Mouse (Mus musculus): Measurements from ENCODE around the gene Krt7.

DNA sequence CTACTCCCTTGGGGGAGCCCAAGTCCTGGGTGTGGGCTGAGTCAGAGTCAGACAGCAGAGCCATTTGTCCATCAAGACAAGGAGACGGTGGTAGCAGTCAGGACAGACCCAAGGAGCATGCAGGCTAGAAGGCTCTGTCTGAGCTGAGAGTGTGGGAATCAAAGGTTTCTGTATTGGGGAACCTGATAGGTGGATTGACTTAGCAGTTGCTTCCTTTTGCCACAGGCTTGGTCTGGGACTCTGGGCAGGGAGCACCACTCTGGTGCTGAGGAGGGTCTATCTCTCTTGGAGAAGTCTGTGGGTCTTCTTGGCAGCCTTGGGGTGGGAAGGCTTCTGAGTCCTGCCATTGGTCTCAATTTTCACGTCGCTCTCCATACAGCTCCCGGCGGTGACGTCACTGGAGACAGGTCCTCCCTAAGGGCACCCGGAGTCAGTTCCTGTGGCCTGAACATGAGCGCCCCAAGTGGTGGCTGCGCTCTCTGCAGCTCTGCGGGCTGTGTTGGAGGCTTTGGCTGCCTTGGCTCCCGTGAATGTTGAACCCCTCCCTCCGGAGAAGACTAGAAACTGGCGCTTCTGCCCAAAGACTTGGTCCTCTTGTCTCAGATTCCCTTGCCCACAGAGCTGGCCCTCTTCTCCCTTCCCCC, 42.4 kb downstream of the Krt7 start:
- TF ChIP-seq EP300 (IDR thresholded peaks at IDR 0.05; ENCODE audit: insufficient read depth, low read depth, low read length) (no peak), CTCF (IDR thresholded peaks at IDR 0.05) (peak; percentile 85), POLR2A (IDR thresholded peaks at IDR 0.05; ENCODE audit: insufficient read depth, low read depth, low read length) (no peak)
